In the genomic region with DNA sequence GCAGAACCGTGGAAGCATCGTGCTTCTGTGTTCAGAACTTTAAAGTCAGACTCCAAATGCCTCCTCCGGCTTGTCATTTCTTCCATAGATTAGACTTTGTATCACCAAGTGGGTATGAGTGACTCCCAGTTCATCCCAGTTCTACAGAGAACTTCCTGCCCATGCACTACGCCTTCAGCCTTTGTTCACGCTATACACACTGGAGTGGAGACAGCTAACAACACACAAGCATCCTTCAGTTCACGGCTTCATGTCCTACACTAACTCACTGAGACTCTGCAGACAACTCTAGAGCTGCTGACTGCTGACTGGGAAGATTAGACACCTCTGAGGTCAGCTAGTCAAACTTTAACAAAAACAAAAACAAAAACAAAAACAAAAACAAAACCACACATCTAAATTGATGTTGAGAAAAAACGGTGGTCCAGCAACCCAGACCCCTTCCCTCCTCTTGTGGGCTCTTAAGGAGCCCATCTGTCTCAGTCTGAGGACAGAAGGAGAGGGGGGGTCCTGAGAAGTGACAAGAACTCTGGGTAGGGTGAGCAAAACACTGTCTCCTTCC, we compare ENCODE assay signal across 21 mouse cellular contexts. TPM values are rescaled to one million over a fixed set of nuclear protein-coding genes. Genes with fewer than 3 reads are reported as not detected.
A peak's percentile ranks its signal among the peaks of the same experiment; 100 is the strongest.
DNase-seq lines count a peak whose midpoint lies in the region; ATAC-seq lines count a peak whose summit lies in the region.
"Had no signal": no experiment of that assay in that cellular context is flagged by ENCODE, and none has a peak within 500 bp of the region (broad histone marks: within the 10 kb centered on the region; RNA-seq: fewer than 3 reads in every experiment).

No protein-coding gene starts in this region.

- H3K4me2 ChIP-seq in forebrain, embryonic 12.5 days: peak overlapping the region; percentile 32
- H3K4me2 ChIP-seq in forebrain, embryonic 15.5 days (replicated peaks): no peak overlapping the region
- H3K4me2 ChIP-seq in midbrain, embryonic 15.5 days: no peak overlapping the region
- peak overlapping the region; percentile 17; the same call in 1 of the 2 replicates for H3K4me2 ChIP-seq in hindbrain, embryonic 12.5 days (replicated peaks)
- H3K4me2 ChIP-seq in neural tube, embryonic 13.5 days: peak overlapping the region; percentile 94
- no peak overlapping the region for H3K4me2 ChIP-seq in heart, embryonic 12.5 days
- H3K4me2 ChIP-seq: heart, embryonic 15.5 days had no signal

- H3K36me3 ChIP-seq in forebrain, embryonic 12.5 days (replicated peaks): no peaks in the 10 kb centered on the region
- H3K36me3 ChIP-seq in forebrain, embryonic 15.5 days: no peaks in the 10 kb centered on the region
- H3K36me3 ChIP-seq in midbrain, embryonic 10.5 days: no peaks in the 10 kb centered on the region
- no peaks in the 10 kb centered on the region for H3K36me3 ChIP-seq in midbrain, embryonic 15.5 days (replicated peaks)
- no peaks in the 10 kb centered on the region for H3K36me3 ChIP-seq in hindbrain, embryonic 12.5 days
- H3K36me3 ChIP-seq in neural tube, embryonic 13.5 days: no peaks in the 10 kb centered on the region
- H3K36me3 ChIP-seq in heart, embryonic 12.5 days: no peaks in the 10 kb centered on the region
- H3K36me3 ChIP-seq: embryonic facial prominence, embryonic 10.5 days; heart, embryonic 15.5 days had no signal

- H3K27ac ChIP-seq in forebrain, embryonic 12.5 days: peak overlapping the region; percentile 82
- H3K27ac ChIP-seq in forebrain, embryonic 15.5 days (replicated peaks): no peak overlapping the region
- peak overlapping the region; percentile 61 for H3K27ac ChIP-seq in midbrain, embryonic 10.5 days (replicated peaks)
- no peak overlapping the region for H3K27ac ChIP-seq in midbrain, embryonic 15.5 days
- peak overlapping the region; percentile 35 for H3K27ac ChIP-seq in hindbrain, embryonic 12.5 days
- H3K27ac ChIP-seq in neural tube, embryonic 13.5 days (replicated peaks): peak overlapping the region; percentile 52; the same call in 1 of the 2 replicates
- no peak overlapping the region for H3K27ac ChIP-seq in heart, embryonic 12.5 days (ENCODE audit: poor library complexity, severe bottlenecking)
- H3K27ac ChIP-seq: embryonic facial prominence, embryonic 10.5 days; heart, embryonic 15.5 days; macrophage had no signal

- 11% methylated on average over 7 of the region's 7 CpGs for WGBS in forebrain, embryonic 12.5 days
- WGBS in forebrain, embryonic 15.5 days: 7% methylated on average over 7 of the region's 7 CpGs
- WGBS in midbrain, embryonic 10.5 days: 13% methylated on average over 7 of the region's 7 CpGs
- WGBS in midbrain, embryonic 15.5 days: 8% methylated on average over 7 of the region's 7 CpGs
- 14% methylated on average over 7 of the region's 7 CpGs for WGBS in hindbrain, embryonic 12.5 days
- 11% methylated on average over 7 of the region's 7 CpGs for WGBS in neural tube, embryonic 13.5 days
- 18% methylated on average over 7 of the region's 7 CpGs for WGBS in heart, embryonic 12.5 days

- ATAC-seq in forebrain, embryonic 12.5 days (ENCODE audit: low FRiP score): no peak
- ATAC-seq in forebrain, embryonic 15.5 days (replicated peaks): no peak
- no peak for ATAC-seq in midbrain, embryonic 15.5 days (replicated peaks)
- no peak for ATAC-seq in hindbrain, embryonic 12.5 days (ENCODE audit: low FRiP score)
- ATAC-seq in neural tube, embryonic 13.5 days (ENCODE audit: low read depth): no peak
- no peak for ATAC-seq in heart, embryonic 12.5 days (ENCODE audit: insufficient number of reproducible peaks, low FRiP score)

- H3K9ac ChIP-seq in forebrain, embryonic 12.5 days: no peak overlapping the region
- H3K9ac ChIP-seq in forebrain, embryonic 15.5 days (replicated peaks): no peak overlapping the region
- H3K9ac ChIP-seq in midbrain, embryonic 15.5 days: no peak overlapping the region
- H3K9ac ChIP-seq in hindbrain, embryonic 12.5 days: no peak overlapping the region
- no peak overlapping the region for H3K9ac ChIP-seq in neural tube, embryonic 13.5 days
- H3K9ac ChIP-seq in heart, embryonic 12.5 days: no peak overlapping the region
- H3K9ac ChIP-seq: heart, embryonic 15.5 days had no signal

- peaks cover 66% of the 10 kb centered on the region for H3K4me1 ChIP-seq in forebrain, embryonic 12.5 days
- H3K4me1 ChIP-seq in forebrain, embryonic 15.5 days: peaks cover 29% of the 10 kb centered on the region
- H3K4me1 ChIP-seq in midbrain, embryonic 10.5 days: peaks cover 94% of the 10 kb centered on the region
- H3K4me1 ChIP-seq in midbrain, embryonic 15.5 days: peaks cover 34% of the 10 kb centered on the region
- peaks cover 46% of the 10 kb centered on the region for H3K4me1 ChIP-seq in hindbrain, embryonic 12.5 days
- H3K4me1 ChIP-seq in neural tube, embryonic 13.5 days (replicated peaks): peaks cover 66% of the 10 kb centered on the region
- H3K4me1 ChIP-seq in heart, embryonic 12.5 days (replicated peaks): peaks cover 32% of the 10 kb centered on the region

- DNase-seq in midbrain, embryonic 10.5 days (ENCODE audit: low spot score): no peak
- DNase-seq: adrenal gland, postnatal 36 days; B cell, adult 2 months; cerebellum, adult 9-11 months; layer of hippocampus, adult 9-11 months; liver; lung, adult 18-20 months; thymus, adult 2 months had no signal

- H3K9me3 ChIP-seq in forebrain, embryonic 12.5 days: no peaks in the 10 kb centered on the region
- H3K9me3 ChIP-seq in forebrain, embryonic 15.5 days: no peaks in the 10 kb centered on the region
- H3K9me3 ChIP-seq in midbrain, embryonic 10.5 days (replicated peaks): no peaks in the 10 kb centered on the region
- no peaks in the 10 kb centered on the region for H3K9me3 ChIP-seq in midbrain, embryonic 15.5 days
- H3K9me3 ChIP-seq in hindbrain, embryonic 12.5 days (replicated peaks): no peaks in the 10 kb centered on the region
- no peaks in the 10 kb centered on the region for H3K9me3 ChIP-seq in neural tube, embryonic 13.5 days
- H3K9me3 ChIP-seq in heart, embryonic 12.5 days (replicated peaks): no peaks in the 10 kb centered on the region
- H3K9me3 ChIP-seq: embryonic facial prominence, embryonic 10.5 days; heart, embryonic 15.5 days had no signal

- 0 out of 2 replicates have a peak overlapping the region, but pooled peaks have one; percentile 13 for H3K4me3 ChIP-seq in forebrain, embryonic 12.5 days (replicated peaks)
- H3K4me3 ChIP-seq in forebrain, embryonic 15.5 days: no peak overlapping the region
- peak overlapping the region; percentile 59 for H3K4me3 ChIP-seq in midbrain, embryonic 10.5 days
- no peak overlapping the region for H3K4me3 ChIP-seq in midbrain, embryonic 15.5 days
- H3K4me3 ChIP-seq in hindbrain, embryonic 12.5 days: no peak overlapping the region
- no peak overlapping the region for H3K4me3 ChIP-seq in neural tube, embryonic 13.5 days
- no peak overlapping the region for H3K4me3 ChIP-seq in heart, embryonic 12.5 days
- H3K4me3 ChIP-seq: embryonic facial prominence, embryonic 10.5 days; erythroblast, embryonic 14.5 days; heart, embryonic 15.5 days; myocyte had no signal

- H3K27me3 ChIP-seq in forebrain, embryonic 12.5 days: peaks cover 98% of the 10 kb centered on the region
- peaks cover 97% of the 10 kb centered on the region for H3K27me3 ChIP-seq in forebrain, embryonic 15.5 days
- H3K27me3 ChIP-seq in midbrain, embryonic 10.5 days (ENCODE audit: low read depth, poor library complexity, severe bottlenecking): peaks cover 100% of the 10 kb centered on the region
- H3K27me3 ChIP-seq in midbrain, embryonic 15.5 days (replicated peaks): peaks cover 94% of the 10 kb centered on the region
- peaks cover 100% of the 10 kb centered on the region for H3K27me3 ChIP-seq in hindbrain, embryonic 12.5 days
- peaks cover 94% of the 10 kb centered on the region for H3K27me3 ChIP-seq in neural tube, embryonic 13.5 days
- peaks cover 99% of the 10 kb centered on the region for H3K27me3 ChIP-seq in heart, embryonic 12.5 days (replicated peaks)

RNA-seq across cellular contexts. Expression of a gene that starts 20.7 kb away (rescaled TPM):
- polyA plus RNA-seq in forebrain, embryonic 12.5 days (2016; fragmentation: Nextera tagmentation; extraction: Ambion mirVana): 24.4 and 36.8 TPM in 2 replicates
- 3.0 and 4.6 TPM in 2 replicates for polyA plus RNA-seq in forebrain, embryonic 15.5 days (2015; fragmentation: Nextera tagmentation; extraction: Ambion mirVana)
- 21.2 and 27.7 TPM in 2 replicates for polyA plus RNA-seq in midbrain, embryonic 10.5 days (2016; fragmentation: Nextera tagmentation; extraction: Ambion mirVana)
- polyA plus RNA-seq in midbrain, embryonic 15.5 days (2015; fragmentation: Nextera tagmentation; extraction: Ambion mirVana): 2.6 and 3.7 TPM in 2 replicates
- 0.87 and 0.93 TPM in 2 replicates for polyA plus RNA-seq in hindbrain, embryonic 12.5 days (2016; fragmentation: Nextera tagmentation; extraction: Ambion mirVana)
- 0.54 and 0.89 TPM in 2 replicates for polyA plus RNA-seq in neural tube, embryonic 13.5 days (2015; fragmentation: Nextera tagmentation; extraction: Ambion mirVana)
- not detected in 2 replicates for polyA plus RNA-seq in heart, embryonic 12.5 days (2016; fragmentation: Nextera tagmentation; extraction: Ambion mirVana)
- polyA plus RNA-seq: erythroblast, embryonic 14.5 days; heart, embryonic 15.5 days; macrophage; myocyte had no signal

RNA-seq across cellular contexts. Expression of a gene that starts 31.7 kb away (rescaled TPM):
- 0.36 and 0.42 TPM in 2 replicates for polyA plus RNA-seq in forebrain, embryonic 12.5 days (2016; fragmentation: Nextera tagmentation; extraction: Ambion mirVana)
- 0.08 and 0.09 TPM in 2 replicates for polyA plus RNA-seq in forebrain, embryonic 15.5 days (2015; fragmentation: Nextera tagmentation; extraction: Ambion mirVana)
- polyA plus RNA-seq in midbrain, embryonic 10.5 days (2016; fragmentation: Nextera tagmentation; extraction: Ambion mirVana): 0.58 and 0.91 TPM in 2 replicates
- 0.19 and 0.30 TPM in 2 replicates for polyA plus RNA-seq in midbrain, embryonic 15.5 days (2015; fragmentation: Nextera tagmentation; extraction: Ambion mirVana)
- polyA plus RNA-seq in hindbrain, embryonic 12.5 days (2016; fragmentation: Nextera tagmentation; extraction: Ambion mirVana): 0.70 and 0.71 TPM in 2 replicates
- polyA plus RNA-seq in neural tube, embryonic 13.5 days (2015; fragmentation: Nextera tagmentation; extraction: Ambion mirVana): 0.13 and 0.43 TPM in 2 replicates
- 1.5 and 2.1 TPM in 2 replicates for polyA plus RNA-seq in heart, embryonic 12.5 days (2016; fragmentation: Nextera tagmentation; extraction: Ambion mirVana)
- polyA plus RNA-seq: erythroblast, embryonic 14.5 days had no signal

RNA-seq across cellular contexts. Expression of a gene that starts 38.6 kb away (rescaled TPM):
- not detected in 2 replicates for polyA plus RNA-seq in forebrain, embryonic 12.5 days (2016; fragmentation: Nextera tagmentation; extraction: Ambion mirVana)
- not detected in 2 replicates for polyA plus RNA-seq in forebrain, embryonic 15.5 days (2015; fragmentation: Nextera tagmentation; extraction: Ambion mirVana)
- not detected in 2 replicates for polyA plus RNA-seq in midbrain, embryonic 10.5 days (2016; fragmentation: Nextera tagmentation; extraction: Ambion mirVana)
- not detected in 2 replicates for polyA plus RNA-seq in midbrain, embryonic 15.5 days (2015; fragmentation: Nextera tagmentation; extraction: Ambion mirVana)
- not detected in 2 replicates for polyA plus RNA-seq in hindbrain, embryonic 12.5 days (2016; fragmentation: Nextera tagmentation; extraction: Ambion mirVana)
- polyA plus RNA-seq in neural tube, embryonic 13.5 days (2015; fragmentation: Nextera tagmentation; extraction: Ambion mirVana): not detected in 2 replicates
- polyA plus RNA-seq in heart, embryonic 12.5 days (2016; fragmentation: Nextera tagmentation; extraction: Ambion mirVana): not detected in 2 replicates
- polyA plus RNA-seq: embryonic facial prominence, embryonic 10.5 days; erythroblast, embryonic 14.5 days; gonadal fat pad, adult 2 months; heart, embryonic 15.5 days; macrophage; myocyte; Patski had no signal

RNA-seq across cellular contexts. Expression of a gene that starts 41.2 kb away (rescaled TPM):
- 378 and 384 TPM in 2 replicates for polyA plus RNA-seq in forebrain, embryonic 12.5 days (2016; fragmentation: Nextera tagmentation; extraction: Ambion mirVana)
- polyA plus RNA-seq in forebrain, embryonic 15.5 days (2015; fragmentation: Nextera tagmentation; extraction: Ambion mirVana): 428 and 451 TPM in 2 replicates
- polyA plus RNA-seq in midbrain, embryonic 10.5 days (2016; fragmentation: Nextera tagmentation; extraction: Ambion mirVana): 610 and 632 TPM in 2 replicates
- 601 and 626 TPM in 2 replicates for polyA plus RNA-seq in midbrain, embryonic 15.5 days (2015; fragmentation: Nextera tagmentation; extraction: Ambion mirVana)
- polyA plus RNA-seq in hindbrain, embryonic 12.5 days (2016; fragmentation: Nextera tagmentation; extraction: Ambion mirVana): 400 and 440 TPM in 2 replicates
- 654 and 741 TPM in 2 replicates for polyA plus RNA-seq in neural tube, embryonic 13.5 days (2015; fragmentation: Nextera tagmentation; extraction: Ambion mirVana)
- polyA plus RNA-seq in heart, embryonic 12.5 days (2016; fragmentation: Nextera tagmentation; extraction: Ambion mirVana): 824 and 832 TPM in 2 replicates

RNA-seq across cellular contexts. Expression of a gene that starts 48.6 kb away (rescaled TPM):
- polyA plus RNA-seq in forebrain, embryonic 12.5 days (2016; fragmentation: Nextera tagmentation; extraction: Ambion mirVana): 46.5 and 48.9 TPM in 2 replicates
- 30.6 and 31.1 TPM in 2 replicates for polyA plus RNA-seq in forebrain, embryonic 15.5 days (2015; fragmentation: Nextera tagmentation; extraction: Ambion mirVana)
- polyA plus RNA-seq in midbrain, embryonic 10.5 days (2016; fragmentation: Nextera tagmentation; extraction: Ambion mirVana): 42.1 and 47.9 TPM in 2 replicates
- 26.0 and 29.8 TPM in 2 replicates for polyA plus RNA-seq in midbrain, embryonic 15.5 days (2015; fragmentation: Nextera tagmentation; extraction: Ambion mirVana)
- 42.0 TPM in 2 replicates for polyA plus RNA-seq in hindbrain, embryonic 12.5 days (2016; fragmentation: Nextera tagmentation; extraction: Ambion mirVana)
- 24.5 and 26.0 TPM in 2 replicates for polyA plus RNA-seq in neural tube, embryonic 13.5 days (2015; fragmentation: Nextera tagmentation; extraction: Ambion mirVana)
- polyA plus RNA-seq in heart, embryonic 12.5 days (2016; fragmentation: Nextera tagmentation; extraction: Ambion mirVana): 40.8 TPM in 2 replicates

Comparison
In these comparisons a context has a peak if more than half of its experiments do, and no peak if none do; other contexts are left out.
1. H3K27ac ChIP-seq: peak in forebrain, embryonic 12.5 days (single experiment), midbrain, embryonic 10.5 days (single experiment), hindbrain, embryonic 12.5 days (single experiment) and neural tube, embryonic 13.5 days (single experiment); none in forebrain, embryonic 15.5 days (single experiment), midbrain, embryonic 15.5 days (single experiment) and heart, embryonic 12.5 days (single experiment).
2. H3K4me2 ChIP-seq: peak in forebrain, embryonic 12.5 days (single experiment), hindbrain, embryonic 12.5 days (single experiment) and neural tube, embryonic 13.5 days (single experiment); none in forebrain, embryonic 15.5 days (single experiment), midbrain, embryonic 15.5 days (single experiment) and heart, embryonic 12.5 days (single experiment).
3. H3K4me3 ChIP-seq: peak in forebrain, embryonic 12.5 days (single experiment) and midbrain, embryonic 10.5 days (single experiment); none in forebrain, embryonic 15.5 days (single experiment), midbrain, embryonic 15.5 days (single experiment), hindbrain, embryonic 12.5 days (single experiment), neural tube, embryonic 13.5 days (single experiment) and heart, embryonic 12.5 days (single experiment).